Mouse (Mus musculus) heart, postnatal 0 days (tissue): ENCODE results near the gene Map7. TPM values are rescaled to one million over a fixed set of nuclear protein-coding genes. Genes with fewer than 3 reads are reported as not detected.

Experiments
- ATAC-seq: fragments of 200-750 bp; cut with Nextera tagmentation; 2 replicates; pipeline ENCODE4 v1.8.0; 2017; ENCODE audit warnings: low read depth, moderate number of reproducible peaks, moderate library complexity; ENCODE audit not compliant: insufficient read depth
- DNase-seq: peaks from one replicate; pipeline ENCODE4 v3.0.0-alpha.2; 2016; ENCODE audit warnings: low spot score
- H3K27ac ChIP-seq: fragments of 300-500 bp; sonication (generic); 2 replicates; pipeline ENCODE4 v1.5.1; 2014; ENCODE audit warnings: low read depth, mild to moderate bottlenecking
- H3K27me3 ChIP-seq: fragments of 300-500 bp; sonication (generic); 2 replicates; pipeline ENCODE4 v1.6.1; 2014; ENCODE audit warnings: low read length, mixed read lengths; ENCODE audit not compliant: control insufficient read depth, insufficient read depth
- H3K36me3 ChIP-seq: fragments of 300-500 bp; sonication (generic); replicated peaks from 2 replicates; pipeline ENCODE4 v1.6.1; 2014; ENCODE audit warnings: low read length, mixed read lengths; ENCODE audit not compliant: control insufficient read depth, insufficient read depth
- H3K4me1 ChIP-seq: fragments of 300-500 bp; sonication (generic); 2 replicates; pipeline ENCODE4 v1.6.1; 2014; ENCODE audit warnings: antibody characterized with exemption; ENCODE audit not compliant: control insufficient read depth, insufficient read depth
- H3K4me2 ChIP-seq: fragments of 300-500 bp; sonication (generic); 2 replicates; pipeline ENCODE4 v1.6.1; 2014; ENCODE audit warnings: low read depth, mild to moderate bottlenecking, low read length, moderate library complexity
- H3K4me3 ChIP-seq: fragments of 300-500 bp; sonication (generic); 2 replicates; pipeline ENCODE4 v1.5.1; 2014; ENCODE audit warnings: low read depth, low read length
- H3K9ac ChIP-seq: fragments of 300-500 bp; sonication (generic); replicated peaks from 2 replicates; pipeline ENCODE4 v1.6.1; 2014; ENCODE audit warnings: low read depth, low read length, mixed read lengths
- H3K9me3 ChIP-seq: fragments of 300-500 bp; sonication (generic); replicated peaks from 2 replicates; pipeline ENCODE4 v1.6.1; 2016; ENCODE audit warnings: low read length; ENCODE audit not compliant: control insufficient read depth
- CTCF ChIP-seq: IDR thresholded peaks from 2 replicates; pipeline ENCODE4 v1.5.1; 2016; ENCODE audit warnings: antibody characterized with exemption, control low read depth, low read depth
- EP300 ChIP-seq: IDR thresholded peaks from 2 replicates; pipeline ENCODE4 v1.6.1; 2016; ENCODE audit warnings: antibody characterized with exemption, low read depth
- WGBS: fragments of 180-500 bp; shearing (Covaris S2); extraction: QIAGEN DNeasy Blood & Tissue Kit; methylation state at CpG from one replicate; pipeline ENCODE4 v1.1.7; 2014; 5-methylcytosine and 5-hydroxymethylcytosine counted together
- polyA plus RNA-seq: library from polyadenylated mRNA; unstranded; fragments of >200 nt; fragmentation: Nextera tagmentation; extraction: Ambion mirVana; gene quantifications from 2 replicates; pipeline ENCODE4 v1.2.1, GENCODE M21; 2015
- total RNA-seq: library from RNA; depleted of rRNA; stranded (reverse); fragments of >200 nt; gene quantifications from 2 replicates; pipeline ENCODE4 v1.2.3, GENCODE M21; 2014; ENCODE audit warnings: low replicate concordance; rRNA removed

Map7 gene
- total RNA-seq (5.9 and 22.5 TPM in 2 replicates), polyA plus RNA-seq (7.0 and 7.5 TPM in 2 replicates)

DNA sequence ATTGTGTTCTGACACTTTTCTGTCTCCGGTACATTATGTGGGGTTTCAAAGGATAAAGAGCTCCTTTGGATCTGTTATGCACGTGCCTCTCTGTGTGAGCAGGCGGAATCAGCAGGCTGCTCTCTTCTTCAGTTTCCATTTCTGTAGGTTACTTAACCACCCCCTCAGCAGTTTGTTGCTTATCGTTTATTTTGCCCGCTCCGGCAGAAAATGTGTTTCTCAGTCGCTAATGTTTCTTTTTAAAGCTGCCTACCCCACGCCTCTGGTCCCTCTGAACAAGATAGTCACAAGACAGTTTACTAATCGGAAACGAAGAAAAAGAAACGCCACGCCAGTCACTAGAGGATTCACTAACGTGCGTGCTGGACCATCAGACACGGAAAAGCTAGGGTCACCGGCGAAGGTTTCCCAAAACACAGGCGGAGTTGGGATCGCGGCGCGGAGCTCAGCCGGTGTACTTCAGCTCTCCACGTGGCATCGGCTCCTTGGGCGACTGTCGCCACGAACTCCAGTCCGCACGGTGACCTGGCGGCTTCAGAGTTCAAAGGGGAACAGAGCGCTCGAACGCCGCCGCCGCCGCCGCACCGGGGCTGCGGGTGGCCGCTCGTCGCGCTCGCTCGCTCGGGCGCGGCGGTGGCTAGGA is at the start of gene Map7:
Gene Map7 (plus strand): TSS at position 342 of the 643 bp plus-strand sequence.
- H3K9ac ChIP-seq, result peak within 1 kb of the TSS; percentile 90
- peaks cover 13% of the 10 kb centered on the region for H3K27me3 ChIP-seq
- DNase-seq (no peak), ATAC-seq (no peak)
- 0 out of 2 replicates have a peak, but pooled peaks cover 5% of the 10 kb centered on the region for H3K36me3 ChIP-seq
- H3K9me3 ChIP-seq, result no peaks in the 10 kb centered on the region
- no peak for TF ChIP-seq EP300
- no peak for TF ChIP-seq CTCF
- 5% methylated on average over 48 of the region's 51 CpGs for WGBS
- H3K4me1 ChIP-seq, result no peaks in the 10 kb centered on the region
- H3K27ac ChIP-seq, result peak within 1 kb of the TSS; percentile 70
- H3K4me3 ChIP-seq, result peak within 1 kb of the TSS; percentile 95
- peak within 1 kb of the TSS; percentile 99 for H3K4me2 ChIP-seq

DNA sequence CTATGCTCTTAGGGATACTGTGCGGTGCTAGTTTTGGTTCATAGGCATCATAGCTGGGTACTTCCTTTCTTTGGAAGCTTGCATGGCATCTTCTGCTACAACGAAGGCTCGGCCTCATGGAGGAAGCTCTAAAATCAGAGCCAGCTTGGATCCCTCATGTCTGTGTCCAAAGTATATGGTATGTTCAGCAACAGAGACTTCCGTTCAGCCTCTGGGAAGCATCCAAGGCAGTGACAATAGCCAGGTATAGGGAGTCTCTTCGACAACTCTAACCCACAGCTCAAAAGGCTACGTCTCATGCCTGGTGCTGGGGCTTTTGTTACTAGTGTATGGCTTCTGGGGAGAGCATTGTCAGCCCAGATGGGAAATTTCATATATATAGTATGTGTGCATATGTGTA is 46.8 kb upstream of the Map7 start:
- H3K9ac ChIP-seq, result no peak overlapping the region
- no peaks in the 10 kb centered on the region for H3K27me3 ChIP-seq
- no peak overlapping the region for H3K27ac ChIP-seq
- DNase-seq, result no peak
- no peak for TF ChIP-seq CTCF
- TF ChIP-seq EP300, result no peak
- WGBS, result 93% methylated on average over 6 of the region's 6 CpGs
- ATAC-seq, result no peak
- peaks cover 16% of the 10 kb centered on the region for H3K4me1 ChIP-seq
- H3K4me2 ChIP-seq, result no peak overlapping the region
- peaks cover 13% of the 10 kb centered on the region; the same call in 1 of the 2 replicates for H3K36me3 ChIP-seq
- H3K4me3 ChIP-seq, result no peak overlapping the region
- no peaks in the 10 kb centered on the region for H3K9me3 ChIP-seq

GRCm38 (mm10) chr10:20104271-20104931 is 43.9 kb upstream of the Map7 start:
- peaks cover 16% of the 10 kb centered on the region for H3K4me1 ChIP-seq
- no peak overlapping the region for H3K4me3 ChIP-seq
- TF ChIP-seq EP300 (0 out of 2 replicates have a peak, but pooled peaks have one; percentile 27), CTCF (no peak)
- peak overlapping the region; percentile 32 for H3K27ac ChIP-seq
- ATAC-seq (peak; percentile 86), DNase-seq (peak; percentile 82)
- no peaks in the 10 kb centered on the region for H3K9me3 ChIP-seq
- H3K27me3 ChIP-seq, result no peaks in the 10 kb centered on the region
- H3K4me2 ChIP-seq, result no peak overlapping the region
- 46% methylated on average over 8 of the region's 8 CpGs for WGBS
- H3K9ac ChIP-seq, result no peak overlapping the region
- H3K36me3 ChIP-seq, result peaks cover 28% of the 10 kb centered on the region; the same call in 1 of the 2 replicates

- H3K9ac ChIP-seq, result no peak overlapping the region
- ATAC-seq (no peak; the same call in 1 of the 2 replicates), DNase-seq (no peak)
- H3K36me3 ChIP-seq, result peaks cover 25% of the 10 kb centered on the region; the same call in 1 of the 2 replicates
- H3K27me3 ChIP-seq, result no peaks in the 10 kb centered on the region
- no peak overlapping the region for H3K27ac ChIP-seq
- WGBS, result 61% methylated on average over 4 of the region's 4 CpGs
- H3K4me1 ChIP-seq, result peaks cover 16% of the 10 kb centered on the region
- no peak overlapping the region for H3K4me3 ChIP-seq
- H3K4me2 ChIP-seq, result no peak overlapping the region
- no peaks in the 10 kb centered on the region for H3K9me3 ChIP-seq
- no peak for TF ChIP-seq EP300
- TF ChIP-seq CTCF, result no peak
These were observed 42.7 kb upstream of the Map7 start for GRCm38 (mm10) chr10:20105575-20105974.

- Histone ChIP-seq H3K36me3 (peaks cover 25% of the 10 kb centered on the region; the same call in 1 of the 2 replicates), H3K27me3 (no peaks in the 10 kb centered on the region), H3K4me3 (no peak overlapping the region), H3K9me3 (no peaks in the 10 kb centered on the region), H3K4me1 (peaks cover 16% of the 10 kb centered on the region), H3K4me2 (no peak overlapping the region), H3K27ac (no peak overlapping the region), H3K9ac (no peak overlapping the region)
- ATAC-seq, result no peak
- WGBS, result 93% methylated on average over 14 of the region's 14 CpGs
- no peak for DNase-seq
- TF ChIP-seq CTCF (no peak), EP300 (no peak)
These were observed 41.2 kb upstream of the Map7 start for GRCm38 (mm10) chr10:20107031-20107430.
